ENCODE assay signal across 8 mouse cellular contexts in genomic region chr10:84439228-84439596, GRCm38 (mm10). TPM values are rescaled to one million over a fixed set of nuclear protein-coding genes. Genes with fewer than 3 reads are reported as not detected.
DNase-seq lines count a peak whose midpoint lies in the region; ATAC-seq and TF ChIP-seq lines count a peak whose summit lies in the region.

No protein-coding gene starts in this region.

- WGBS in liver, postnatal 0 days (ENCODE audit: insufficient replicate concordance): 45% methylated on average over 7 of the region's 7 CpGs

- H3K4me2 ChIP-seq in liver, postnatal 0 days (ENCODE audit: low read depth, low read length): peak overlapping the region; percentile 89

- H3K36me3 ChIP-seq in testis, adult 2 months (ENCODE audit: control insufficient read depth, insufficient read depth, low read length): no peaks in the 10 kb centered on the region
- no peaks in the 10 kb centered on the region for H3K36me3 ChIP-seq in liver, postnatal 0 days (replicated peaks; ENCODE audit: insufficient read depth, low read length)

- no peak overlapping the region for H3K9ac ChIP-seq in liver, postnatal 0 days (replicated peaks)

- peak; percentile 26 for DNase-seq in adrenal gland, postnatal 10 days
- DNase-seq in adrenal gland, adult 18-20 months (ENCODE audit: low spot score in 2 of 2): no peak
- DNase-seq in testis, postnatal 14 days (ENCODE audit: low spot score): no peak
- peak; percentile 43 to 59 for DNase-seq in heart, postnatal 14 days
- DNase-seq in liver, postnatal 0 days: no peak
- no peak for DNase-seq in yolk sac, embryonic 10.5 days (ENCODE audit: low spot score)
- no peak for DNase-seq in testis, postnatal 10 days (ENCODE audit: low spot score)

- TF ChIP-seq POLR2A in testis, adult 2 months (IDR thresholded peaks at IDR 0.05; ENCODE audit: control insufficient read depth, low read depth, low read length): no peak

- intact Hi-C loops in heart, postnatal 14 days (cut with DNase I): loop anchor here (2.0 to 5.0 kb wide), 4 partner anchors 44 to 420 kb away; no protein-coding TSS in a partner anchor

- peaks cover 18% of the 10 kb centered on the region for H3K4me1 ChIP-seq in testis, adult 2 months (ENCODE audit: control insufficient read depth, insufficient read depth, low read length)
- peaks cover 6% of the 10 kb centered on the region for H3K4me1 ChIP-seq in liver, postnatal 0 days (ENCODE audit: insufficient read depth)

- no peak for TF ChIP-seq CTCF in testis, adult 2 months (IDR thresholded peaks at IDR 0.05; ENCODE audit: control insufficient read depth, insufficient read depth, insufficient replicate concordance, low read depth, low read length)
- no peak for TF ChIP-seq CTCF in liver, postnatal 0 days (IDR thresholded peaks at IDR 0.05; ENCODE audit: low read depth)

- peak overlapping the region; percentile 5 for H3K4me3 ChIP-seq in testis, adult 2 months (ENCODE audit: control insufficient read depth, low read depth, low read length)
- H3K4me3 ChIP-seq in liver, postnatal 0 days (ENCODE audit: low read depth, low read length): peak overlapping the region; percentile 66; the same call in 1 of the 2 replicates

- no peak for TF ChIP-seq EP300 in liver, postnatal 0 days (IDR thresholded peaks at IDR 0.05; ENCODE audit: low read depth)

- no peaks in the 10 kb centered on the region for H3K9me3 ChIP-seq in liver, postnatal 0 days (ENCODE audit: low read length)

- H3K27me3 ChIP-seq in testis, adult 2 months (ENCODE audit: control insufficient read depth, insufficient read depth, low read length): no peaks in the 10 kb centered on the region
- peaks cover 24% of the 10 kb centered on the region for H3K27me3 ChIP-seq in liver, postnatal 0 days (ENCODE audit: insufficient read depth, low read length)

- H3K27ac ChIP-seq in testis, adult 2 months (ENCODE audit: control insufficient read depth, insufficient read depth, low read depth, low read length): no peak overlapping the region
- no peak overlapping the region for H3K27ac ChIP-seq in liver, postnatal 0 days (ENCODE audit: low read depth)

- no peak for ATAC-seq in liver, postnatal 0 days

RNA-seq across cellular contexts. Expression of gene Nuak1, which starts 1.2 kb away (rescaled TPM):
- total RNA-seq in adrenal gland, postnatal 10 days (2021): 10 to 100 TPM in 1 of 2 experiments, 1 to 10 TPM in 1; 8.8 to 10.9 TPM
- 1 to 10 TPM; 5.4 to 6.8 TPM for total RNA-seq in adrenal gland, adult 18-20 months (2021)
- 0.91 and 1.6 TPM in 2 replicates for polyA plus RNA-seq in testis, adult 2 months (2012; rRNA removed)
- 10 to 100 TPM; 19.9 to 20.6 TPM for total RNA-seq in heart, postnatal 14 days (2021)
- 0.13 and 0.20 TPM in 2 replicates for polyA plus RNA-seq in liver, postnatal 0 days (2015; fragmentation: Nextera tagmentation; extraction: Ambion mirVana)

Comparison
In these comparisons a context has a peak if more than half of its experiments do, and no peak if none do; other contexts are left out.
1. DNase-seq: peak in adrenal gland, postnatal 10 days (single experiment) and heart, postnatal 14 days (2 of 2); none in adrenal gland, adult 18-20 months (0 of 2), testis, postnatal 14 days (single experiment), liver, postnatal 0 days (single experiment), yolk sac, embryonic 10.5 days (single experiment) and testis, postnatal 10 days (single experiment).